1 mouse cellular context compared by ENCODE assay signal in genomic region chr4:94604452-94605019, GRCm38 (mm10).
TF ChIP-seq lines count a peak whose summit lies in the region.

No protein-coding gene starts in this region.

TF ChIP-seq in CH12.LX, 34 proteins besides CTCF, POLR2A, EP300 and RAD21:
- TF ChIP-seq MAZ (IDR thresholded peaks at IDR 0.05; ENCODE audit: low read depth, low read length) = no peak
- no peak for TF ChIP-seq USF1 (IDR thresholded peaks at IDR 0.05; ENCODE audit: low read depth, low read length)
